Mouse (Mus musculus): ENCODE measurements around the gene Tbxa2r.

Tbxa2r gene

GRCm38 (mm10) chr10:81299585-81300351 is 28.8 kb upstream of the Tbxa2r start:
- DNase-seq (ENCODE audit: low read depth in 1 of 2, low spot score in 2 of 2), result no peak

DNA sequence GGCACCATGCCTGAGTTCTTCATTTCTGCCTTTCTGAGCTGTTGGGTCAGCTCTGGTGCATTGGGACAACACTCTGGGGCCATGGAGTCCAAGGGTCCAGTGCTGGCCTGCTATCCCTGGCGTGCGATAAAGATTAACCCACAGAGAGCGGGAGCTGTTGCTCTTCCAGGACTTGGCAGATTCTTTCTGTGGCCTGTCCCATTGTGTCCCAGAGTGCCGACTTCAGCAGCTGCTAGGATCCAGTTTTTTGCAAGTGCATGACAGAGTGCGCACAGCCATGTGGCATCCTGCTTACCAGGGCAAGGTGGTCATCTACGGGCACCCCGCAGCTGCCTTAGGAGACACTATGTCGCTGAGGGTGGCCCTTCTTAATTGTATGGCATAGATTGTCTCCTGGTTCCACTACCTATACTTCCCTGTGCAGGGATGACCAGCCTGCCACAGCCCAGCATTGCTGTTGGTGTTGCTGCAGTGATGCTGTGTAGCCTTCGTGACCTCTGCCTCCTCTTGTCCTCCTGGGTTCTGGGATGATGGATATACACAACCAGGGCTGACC is 28.1 kb upstream of the Tbxa2r start:
- DNase-seq (ENCODE audit: low read depth in 1 of 2, low spot score in 2 of 2), result no peak

DNA sequence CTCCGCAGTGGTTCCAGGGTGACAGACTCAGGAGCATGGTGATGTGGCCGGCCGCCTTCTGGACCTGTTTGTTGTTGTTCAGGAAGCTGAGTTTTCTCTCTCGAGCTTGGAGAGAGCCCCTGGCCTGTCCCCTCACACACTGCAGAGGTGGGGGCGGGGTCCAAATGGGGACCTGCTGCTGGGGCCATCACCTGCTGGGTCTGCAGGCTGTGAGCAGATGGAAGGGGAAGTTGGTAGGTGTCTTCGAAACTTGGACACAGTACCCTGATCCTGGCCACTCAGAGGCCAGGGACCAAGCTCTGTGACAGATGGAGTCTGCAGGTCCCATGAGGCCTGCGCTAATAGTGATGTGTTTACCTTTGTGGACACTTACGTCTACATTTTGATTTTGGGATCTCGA is 27.2 kb upstream of the Tbxa2r start:
- DNase-seq (ENCODE audit: low read depth in 1 of 2, low spot score in 2 of 2), result no peak

GRCm38 (mm10) chr10:81302288-81302687 is 26.2 kb upstream of the Tbxa2r start:
- DNase-seq (ENCODE audit: low read depth in 1 of 2, low spot score in 2 of 2), result no peak

DNA sequence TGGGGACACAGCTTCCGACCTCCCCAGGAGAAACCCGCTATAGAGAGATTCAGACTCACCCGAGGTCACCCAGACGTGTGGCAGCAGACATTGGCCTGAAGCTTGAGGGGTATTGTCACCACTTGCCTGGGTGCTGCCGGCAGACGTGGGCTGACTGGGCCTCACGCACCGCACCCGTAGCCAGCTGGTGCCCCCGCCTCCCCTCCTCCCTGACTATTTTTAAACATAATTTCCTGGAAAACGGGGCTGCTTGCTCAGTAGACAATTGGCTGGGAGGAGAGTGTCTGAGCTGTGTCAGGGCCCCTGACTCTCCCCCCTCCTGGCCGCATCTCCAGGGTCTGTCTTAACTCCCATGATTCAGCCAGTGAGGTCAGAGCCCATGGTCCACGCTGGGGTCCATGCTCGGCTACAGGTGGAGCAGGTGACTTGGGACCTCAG is 25.7 kb upstream of the Tbxa2r start:
- DNase-seq (ENCODE audit: low read depth in 1 of 2, low spot score in 2 of 2), result no peak

DNA sequence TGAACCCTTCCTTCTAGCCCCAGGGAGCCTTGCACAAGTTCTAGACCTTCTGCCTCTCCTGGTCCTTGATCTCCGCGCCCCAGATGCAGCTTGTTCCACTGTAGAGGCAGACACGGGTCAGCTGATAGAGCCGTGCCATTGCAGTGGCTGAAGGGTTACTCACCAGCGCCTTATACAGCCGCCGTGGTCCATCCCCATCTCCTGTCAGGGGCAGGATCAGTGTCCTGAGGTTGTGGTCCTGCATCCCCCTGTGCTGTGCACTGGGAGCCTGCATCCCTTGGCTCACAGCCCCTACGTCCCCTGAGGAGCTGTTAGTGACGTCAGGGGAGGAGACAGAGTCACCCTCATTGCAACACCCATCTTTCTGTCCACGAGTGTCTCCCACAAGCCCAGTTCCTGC is 25.3 kb upstream of the Tbxa2r start:
- DNase-seq (ENCODE audit: low read depth in 1 of 2, low spot score in 2 of 2), result peak in 1 of 2 experiments; percentile 47

GRCm38 (mm10) chr10:81303761-81304160 is 24.8 kb upstream of the Tbxa2r start:
- no peak for DNase-seq (ENCODE audit: low read depth in 1 of 2, low spot score in 2 of 2)

GRCm38 (mm10) chr10:81304597-81305238 is 23.8 kb upstream of the Tbxa2r start:
- peak in 1 of 2 experiments; percentile 60 for DNase-seq (ENCODE audit: low read depth in 1 of 2, low spot score in 2 of 2)

DNA sequence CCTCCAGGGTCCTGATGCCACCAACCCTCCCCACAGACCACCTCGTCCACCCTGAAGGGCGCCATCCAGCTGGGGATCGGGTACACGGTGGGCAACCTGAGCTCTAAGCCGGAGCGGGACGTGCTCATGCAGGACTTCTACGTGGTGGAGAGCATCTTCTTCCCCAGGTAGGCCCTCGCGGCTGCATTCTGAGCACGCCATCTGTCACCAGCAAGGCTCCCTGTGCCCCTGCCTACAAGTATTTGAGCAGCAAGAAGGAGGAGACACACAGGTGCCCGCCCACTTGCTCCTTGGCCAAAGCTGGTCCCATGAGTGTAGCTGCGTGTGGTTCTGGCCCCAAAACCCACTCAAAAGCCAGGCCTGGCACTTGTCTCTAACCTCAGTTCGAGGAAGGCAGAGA is 22.9 kb upstream of the Tbxa2r start:
- DNase-seq (ENCODE audit: low read depth in 1 of 2, low spot score in 2 of 2), result no peak

GRCm38 (mm10) chr10:81306173-81306668 is 22.3 kb upstream of the Tbxa2r start:
- no peak for DNase-seq (ENCODE audit: low read depth in 1 of 2, low spot score in 2 of 2)

GRCm38 (mm10) chr10:81306837-81307682 is 21.5 kb upstream of the Tbxa2r start:
- DNase-seq (ENCODE audit: low read depth in 1 of 2, low spot score in 2 of 2), result no peak

GRCm38 (mm10) chr10:81309571-81309970 is 19.0 kb upstream of the Tbxa2r start:
- DNase-seq (ENCODE audit: low read depth in 1 of 2, low spot score in 2 of 2), result no peak

DNA sequence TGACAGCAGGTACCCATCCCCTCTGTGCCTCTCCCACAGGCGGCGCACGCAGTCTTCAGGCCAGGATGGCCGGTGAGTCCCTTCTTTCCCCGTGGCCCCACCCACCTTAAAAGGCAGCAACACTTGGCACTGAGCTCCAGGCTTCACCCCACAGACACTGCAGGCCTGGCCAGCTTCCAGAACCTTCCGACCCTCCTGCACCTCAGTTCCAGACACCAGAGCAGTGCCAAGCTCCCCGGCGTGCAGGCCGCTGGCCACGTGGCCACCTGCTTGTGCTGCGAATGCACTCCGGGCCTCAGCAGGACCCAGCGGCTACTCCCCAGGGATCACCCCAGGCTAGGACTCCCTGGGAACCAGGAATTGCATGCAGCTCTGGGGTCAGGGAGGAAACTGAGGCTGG is 14.9 kb upstream of the Tbxa2r start:
- no peak for DNase-seq (ENCODE audit: low read depth in 1 of 2, low spot score in 2 of 2)

DNA sequence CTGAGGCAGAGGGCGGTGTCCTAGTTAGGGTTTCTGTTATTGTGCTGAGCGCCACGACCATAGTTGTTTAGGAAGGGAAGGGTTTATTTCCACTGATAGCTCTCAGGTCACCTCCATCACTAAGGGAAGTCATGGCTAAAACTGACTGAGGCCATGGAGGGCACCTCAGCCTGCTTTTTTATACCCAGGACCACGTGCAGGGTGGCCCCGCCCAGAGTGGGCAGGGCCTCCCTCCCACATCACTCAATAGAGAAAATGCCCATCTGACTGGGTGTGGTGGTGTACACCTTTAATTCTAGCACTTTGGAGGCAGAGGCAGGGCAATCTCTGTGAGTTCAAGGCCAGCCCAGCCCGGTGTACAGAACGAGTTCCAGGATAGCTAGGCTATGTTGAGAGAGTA is 14.3 kb upstream of the Tbxa2r start:
- DNase-seq (ENCODE audit: low read depth in 1 of 2, low spot score in 2 of 2), result no peak

- DNase-seq (ENCODE audit: low read depth in 1 of 2, low spot score in 2 of 2), result no peak
Observed at GRCm38 (mm10) chr10:81315587-81315986, 12.9 kb upstream of the Tbxa2r start.

DNA sequence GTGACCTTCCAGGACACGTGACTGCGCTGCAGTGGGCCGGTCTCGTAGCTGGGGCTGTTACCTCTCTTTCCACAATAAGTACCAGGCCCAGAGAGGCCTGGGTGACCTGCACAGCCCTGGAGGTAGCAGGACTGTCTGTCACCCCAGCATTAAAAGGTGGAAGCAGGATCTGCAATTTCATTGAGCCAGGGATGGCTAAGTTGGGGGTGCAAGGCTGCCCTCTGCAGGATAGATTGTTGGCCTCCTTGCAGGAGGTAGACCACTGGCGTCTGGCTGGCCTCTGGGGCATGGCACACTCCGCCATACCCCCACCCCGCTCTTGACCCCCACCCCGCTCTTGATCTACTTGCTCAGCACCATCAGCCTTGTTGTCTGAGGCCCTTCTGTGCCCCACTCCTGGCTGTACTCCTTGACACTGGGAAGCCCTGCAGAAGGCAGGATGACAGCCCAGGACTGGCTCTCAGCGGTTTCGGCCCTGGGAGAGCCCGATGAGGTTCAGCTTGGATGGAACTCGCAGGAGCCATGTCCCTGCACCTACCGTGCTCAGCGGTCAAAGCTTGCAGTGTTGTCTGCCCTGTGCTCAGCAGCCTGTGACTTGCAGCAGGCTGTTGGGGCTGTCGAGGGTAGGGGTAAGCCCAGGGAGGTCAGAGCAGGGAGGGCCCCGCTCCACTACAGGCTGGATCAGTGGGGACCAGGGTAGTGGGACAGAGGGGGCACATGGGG is 12.0 kb upstream of the Tbxa2r start:
- DNase-seq (ENCODE audit: low read depth in 1 of 2, low spot score in 2 of 2), result no peak

DNA sequence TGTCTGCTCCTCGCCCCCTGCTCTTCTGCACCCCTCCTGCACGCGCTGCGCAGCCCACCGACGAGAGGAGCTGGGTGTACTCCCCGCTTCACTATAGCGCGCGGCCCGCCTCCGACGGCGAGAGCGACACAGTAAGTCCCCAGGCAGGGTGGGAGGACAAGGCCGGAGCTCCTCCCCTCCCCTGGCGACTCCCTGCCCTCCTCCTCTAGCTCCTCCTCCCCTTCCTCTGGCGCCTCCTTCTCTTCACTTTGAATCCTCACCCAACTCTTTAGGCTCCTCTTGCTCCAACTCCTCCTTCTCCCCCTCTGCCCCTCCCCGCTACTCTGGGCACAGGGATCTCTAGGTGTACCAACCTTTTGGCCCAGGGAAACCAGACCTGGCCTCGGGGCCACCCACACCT is 11.3 kb upstream of the Tbxa2r start:
- no peak for DNase-seq (ENCODE audit: low read depth in 1 of 2, low spot score in 2 of 2)

- DNase-seq (ENCODE audit: low read depth in 1 of 2, low spot score in 2 of 2), result no peak
Observed at GRCm38 (mm10) chr10:81318589-81319329, 9.8 kb upstream of the Tbxa2r start.

DNA sequence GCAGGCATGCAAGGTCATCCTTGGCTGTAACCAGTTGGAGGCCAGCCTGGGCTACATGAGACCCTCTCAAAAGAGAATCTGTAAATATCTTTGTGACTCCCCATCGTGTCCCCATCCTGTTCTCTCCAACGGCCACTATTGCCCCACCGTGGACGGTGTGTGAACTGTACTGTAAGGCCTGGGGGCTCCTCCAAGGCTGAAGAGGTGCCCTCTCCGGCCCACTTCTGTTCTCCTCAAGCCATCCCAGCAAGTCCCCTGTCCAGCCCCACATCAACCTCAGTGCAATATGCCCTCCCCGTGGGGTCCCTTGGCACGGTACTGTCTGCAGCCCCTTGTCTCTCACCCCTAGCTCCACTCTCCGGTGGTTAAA is 9.2 kb upstream of the Tbxa2r start:
- no peak for DNase-seq (ENCODE audit: low read depth in 1 of 2, low spot score in 2 of 2)
